Mouse (Mus musculus): ENCODE measurements around the gene Spdye4a. TPM values are rescaled to one million over a fixed set of nuclear protein-coding genes. Genes with fewer than 3 reads are reported as not detected.

The Spdye4a gene
- total RNA-seq, 2 experiments from 2014 or later: not detected

Other genes starting within 250 kb of the Spdye4a start
- gene Rnf216, start 113.9 kb downstream of the Spdye4a start, total RNA-seq (2021): 10 to 100 TPM; 38.8 to 41.0 TPM
- under 1 TPM; 0.11 to 0.13 TPM for gene Olfr718-ps1, start 79.3 kb downstream of the Spdye4a start, total RNA-seq (2021)
- gene Rbak, start 46.1 kb downstream of the Spdye4a start, total RNA-seq (2021): 10 to 100 TPM; 15.2 to 15.6 TPM
- not detected for gene Spdye4b, start 45.9 kb downstream of the Spdye4a start, total RNA-seq (2021)
- 10 to 100 TPM; 24.6 to 28.2 TPM for gene Zfp12, start 8.3 kb upstream of the Spdye4a start, total RNA-seq (2021)
- gene Zfp316, start 43.1 kb upstream of the Spdye4a start, total RNA-seq (2021): 10 to 100 TPM; 20.1 to 20.5 TPM
- 1 to 10 TPM; 7.8 to 8.3 TPM for gene Zfp853, start 66.7 kb upstream of the Spdye4a start, total RNA-seq (2021)
- gene E130309D02Rik, start 88.5 kb upstream of the Spdye4a start, total RNA-seq (2021): 10 to 100 TPM; 22.2 to 22.3 TPM
- gene Zdhhc4, start 102.4 kb upstream of the Spdye4a start, total RNA-seq (2021): 10 to 100 TPM; 35.8 to 37.4 TPM
- 1 to 10 TPM; 1.4 to 1.9 TPM for gene Grid2ip, start 130.4 kb upstream of the Spdye4a start, total RNA-seq (2021)
- gene Kdelr2, start 176.9 kb upstream of the Spdye4a start, total RNA-seq (2021): 10 to 100 TPM; 41.3 to 43.4 TPM
- gene Daglb, start 237.7 kb upstream of the Spdye4a start, total RNA-seq (2021): 10 to 100 TPM; 24.8 to 25.7 TPM